Mouse (Mus musculus): ENCODE data around the gene Amigo2.

DNA sequence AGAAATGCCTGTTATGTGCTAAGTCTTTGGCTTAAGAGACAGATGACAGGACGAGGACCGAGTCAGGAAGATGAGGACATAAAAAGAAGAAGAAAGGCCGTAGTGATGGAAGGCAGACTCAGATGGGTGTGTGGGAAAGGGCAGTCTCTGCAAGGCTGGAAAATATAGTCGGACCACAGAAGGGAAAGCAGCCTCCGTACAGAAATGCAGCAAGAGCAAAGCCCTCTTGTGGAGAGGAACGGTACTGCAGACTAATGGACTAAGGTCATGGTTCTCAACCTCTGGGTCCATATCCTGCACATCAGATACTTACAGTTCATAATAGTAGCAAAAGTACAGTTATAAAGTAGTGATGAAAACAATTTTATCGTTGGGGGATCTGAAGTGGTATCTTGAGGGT is 11.9 kb downstream of the Amigo2 start:
- TF ChIP-seq ELF1 (IDR thresholded peaks at IDR 0.05; ENCODE audit: low read depth, low read length) (no peak), NELFE (IDR thresholded peaks at IDR 0.05; ENCODE audit: low read depth, low read length) (no peak), TCF12 (IDR thresholded peaks at IDR 0.05; ENCODE audit: low read depth, low read length) (no peak), RCOR1 (IDR thresholded peaks at IDR 0.05; ENCODE audit: low read depth, low read length) (no peak), CTCF (IDR thresholded peaks at IDR 0.05 in 2 of 3, conservative IDR thresholded peaks at IDR 0.05 in 1 of 3; ENCODE audit: control insufficient read depth in 1 of 3, insufficient read depth in 1 of 3, low read depth in 2 of 3, low read length in 3 of 3, poor library complexity in 1 of 3, severe bottlenecking in 1 of 3) (peak; percentile 75 to 100 (median 86))

All from MEL (cell line).